Mouse (Mus musculus) heart, embryonic 10.5 days (tissue): ENCODE data around the gene Rho. TPM values are rescaled to one million over a fixed set of nuclear protein-coding genes. Genes with fewer than 3 reads are reported as not detected.
A peak's percentile ranks its signal among the peaks of the same experiment; 100 is the strongest.

ENCODE experiments used
- DNase-seq: peaks from one replicate; pipeline ENCODE4 v3.0.0-alpha.2; 2017; ENCODE audit warnings: low spot score
- H3K27ac ChIP-seq: fragments of 300-500 bp; sonication (generic); 2 replicates; pipeline ENCODE4 v1.5.1; 2016; ENCODE audit warnings: mild to moderate bottlenecking
- H3K27me3 ChIP-seq: fragments of 300-500 bp; sonication (generic); 2 replicates; pipeline ENCODE4 v1.6.1; 2016; ENCODE audit warnings: mild to moderate bottlenecking; ENCODE audit not compliant: poor library complexity, insufficient read depth, severe bottlenecking
- H3K36me3 ChIP-seq: fragments of 300-500 bp; sonication (generic); 2 replicates; pipeline ENCODE4 v1.6.1; 2016; ENCODE audit warnings: mild to moderate bottlenecking, moderate library complexity
- H3K4me1 ChIP-seq: fragments of 300-500 bp; sonication (generic); 2 replicates; pipeline ENCODE4 v1.6.1; 2016; ENCODE audit warnings: mild to moderate bottlenecking
- H3K4me3 ChIP-seq: fragments of 300-500 bp; sonication (generic); 2 replicates; pipeline ENCODE4 v1.5.1; 2016; ENCODE audit warnings: mild to moderate bottlenecking, moderate library complexity
- H3K9me3 ChIP-seq: fragments of 300-500 bp; sonication (generic); 2 replicates; pipeline ENCODE4 v1.6.1; 2016; ENCODE audit warnings: mild to moderate bottlenecking, moderate library complexity
- WGBS: fragments of 180-500 bp; shearing (Covaris S2); methylation state at CpG from one replicate; pipeline ENCODE4 v1.1.7; 2016; 5-methylcytosine and 5-hydroxymethylcytosine counted together
- polyA plus RNA-seq: library from polyadenylated mRNA; unstranded; fragments of >200 nt; fragmentation: Nextera tagmentation; extraction: Ambion mirVana; gene quantifications from 2 replicates; pipeline ENCODE4 v1.2.1, GENCODE M21; 2016

Rho gene
- polyA plus RNA-seq: 0.28 TPM in 1 of 2 replicates, not detected in the other

DNA sequence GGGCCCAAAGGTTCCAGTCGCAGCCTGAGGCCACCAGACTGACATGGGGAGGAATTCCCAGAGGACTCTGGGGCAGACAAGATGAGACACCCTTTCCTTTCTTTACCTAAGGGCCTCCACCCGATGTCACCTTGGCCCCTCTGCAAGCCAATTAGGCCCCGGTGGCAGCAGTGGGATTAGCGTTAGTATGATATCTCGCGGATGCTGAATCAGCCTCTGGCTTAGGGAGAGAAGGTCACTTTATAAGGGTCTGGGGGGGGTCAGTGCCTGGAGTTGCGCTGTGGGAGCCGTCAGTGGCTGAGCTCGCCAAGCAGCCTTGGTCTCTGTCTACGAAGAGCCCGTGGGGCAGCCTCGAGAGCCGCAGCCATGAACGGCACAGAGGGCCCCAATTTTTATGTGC, at the start of gene Rho:
Gene Rho (plus strand): TSS at position 110 of the 400 bp plus-strand sequence.
- peak within 1 kb of the TSS; percentile 47 for H3K27ac ChIP-seq

DNA sequence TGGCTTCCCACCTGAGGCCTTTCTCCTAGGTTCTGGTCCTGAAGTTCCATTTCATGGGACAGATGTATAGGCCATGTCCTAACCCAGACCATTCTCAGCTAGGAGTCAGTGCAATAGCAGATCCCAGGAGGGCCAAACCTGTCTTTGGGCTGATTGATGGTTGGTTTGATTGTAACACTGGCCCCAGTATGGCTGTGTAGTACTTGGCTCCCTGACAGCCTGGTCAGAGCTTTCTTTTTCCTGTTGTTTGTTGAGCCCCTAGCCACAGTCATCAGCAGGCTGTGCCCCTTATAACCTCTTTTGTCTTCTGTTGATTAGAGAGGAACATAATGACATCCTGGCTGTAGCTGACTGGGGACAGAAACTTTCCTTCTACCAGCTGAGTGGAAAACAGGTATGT, 47.5 kb upstream of the Rho start:
- 0 out of 2 replicates have a peak overlapping the region, but pooled peaks have one; percentile 6 for H3K27ac ChIP-seq
- no peak for DNase-seq
- peaks cover 43% of the 10 kb centered on the region for H3K36me3 ChIP-seq
- no peaks in the 10 kb centered on the region for H3K27me3 ChIP-seq
- H3K4me1 ChIP-seq: peaks cover 14% of the 10 kb centered on the region; the same call in 1 of the 2 replicates
- no peak overlapping the region for H3K4me3 ChIP-seq
- no peaks in the 10 kb centered on the region for H3K9me3 ChIP-seq

More for the DNA sequence above, at the start of gene Rho:
- no peak for DNase-seq
- Histone ChIP-seq H3K27me3 (peaks cover 4% of the 10 kb centered on the region; the same call in 1 of the 2 replicates), H3K4me3 (no peak within 1 kb of the TSS), H3K9me3 (no peaks in the 10 kb centered on the region), H3K36me3 (no peaks in the 10 kb centered on the region), H3K4me1 (peaks cover 66% of the 10 kb centered on the region)
- 83% methylated on average over 14 of the region's 14 CpGs for WGBS

DNA sequence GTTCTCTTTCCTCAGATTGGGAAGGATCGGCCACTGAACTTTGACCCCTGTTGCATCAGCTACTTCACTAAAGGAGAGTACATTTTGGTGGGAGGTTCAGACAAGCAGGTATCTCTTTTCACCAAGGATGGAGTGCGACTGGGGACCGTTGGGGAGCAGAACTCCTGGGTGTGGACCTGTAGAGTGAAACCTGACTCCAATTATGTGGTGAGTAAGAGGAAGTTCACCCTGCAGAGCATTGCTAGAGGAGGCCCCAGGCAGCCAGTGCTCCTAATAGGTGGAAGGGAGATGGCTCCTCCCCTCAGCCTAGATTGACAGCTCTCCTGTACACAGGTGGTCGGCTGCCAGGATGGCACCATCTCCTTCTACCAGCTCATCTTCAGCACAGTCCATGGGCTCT, 44.7 kb upstream of the Rho start:
- no peak overlapping the region for H3K27ac ChIP-seq
- H3K9me3 ChIP-seq: no peaks in the 10 kb centered on the region
- H3K27me3 ChIP-seq: no peaks in the 10 kb centered on the region
- H3K4me3 ChIP-seq: no peak overlapping the region
- peaks cover 18% of the 10 kb centered on the region for H3K4me1 ChIP-seq
- DNase-seq: no peak
- H3K36me3 ChIP-seq: peaks cover 33% of the 10 kb centered on the region
- WGBS: 61% methylated on average over 4 of the region's 4 CpGs

DNA sequence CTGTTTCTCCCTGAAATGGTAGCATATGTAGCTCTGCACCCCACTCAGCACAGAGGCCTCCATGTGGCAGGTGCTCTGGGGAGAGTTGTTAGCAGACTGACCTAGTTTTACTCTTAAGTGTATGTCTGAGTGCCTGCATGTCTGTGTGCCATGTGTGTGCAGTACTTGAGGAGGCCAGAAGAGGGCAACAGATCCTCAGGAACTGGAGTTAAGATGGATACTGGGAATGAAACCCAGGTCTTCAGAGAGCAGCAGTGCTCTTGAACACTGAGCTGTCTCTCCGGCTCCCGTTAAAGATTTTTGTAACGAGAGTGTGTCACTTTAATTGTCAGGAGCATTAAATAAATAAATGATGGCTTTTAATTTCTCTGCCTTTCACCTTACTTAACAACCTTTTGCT, 43.3 kb upstream of the Rho start:
- H3K27ac ChIP-seq: no peak overlapping the region
- H3K4me1 ChIP-seq: peaks cover 18% of the 10 kb centered on the region
- DNase-seq: no peak
- 92% methylated on average over 3 of the region's 3 CpGs for WGBS
- H3K36me3 ChIP-seq: peaks cover 39% of the 10 kb centered on the region
- H3K27me3 ChIP-seq: no peaks in the 10 kb centered on the region
- no peaks in the 10 kb centered on the region for H3K9me3 ChIP-seq
- no peak overlapping the region for H3K4me3 ChIP-seq

DNA sequence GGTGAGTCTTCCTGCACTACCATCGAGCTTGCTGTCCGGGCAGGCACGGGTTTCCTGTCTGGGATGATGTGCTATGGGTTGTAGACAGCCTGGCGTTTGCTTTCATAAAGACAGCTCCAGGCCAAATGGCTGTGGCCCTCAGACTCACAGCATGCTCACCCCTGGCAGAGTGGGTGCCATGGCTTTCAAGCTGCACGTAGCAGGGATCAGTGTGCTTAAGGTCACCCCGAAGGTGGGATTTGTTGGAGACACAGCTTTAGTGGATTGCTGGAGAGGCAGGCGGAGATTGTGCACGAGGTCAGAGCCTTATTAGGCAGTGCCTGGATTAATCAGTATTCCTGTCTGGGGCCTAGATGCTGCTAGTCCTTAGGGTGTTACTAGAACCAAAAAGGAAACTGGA, 40.9 kb upstream of the Rho start:
- no peak for DNase-seq
- peak overlapping the region; percentile 73 for H3K27ac ChIP-seq
- H3K27me3 ChIP-seq: no peaks in the 10 kb centered on the region
- peaks cover 46% of the 10 kb centered on the region for H3K36me3 ChIP-seq
- 68% methylated on average over 8 of the region's 8 CpGs for WGBS
- peaks cover 18% of the 10 kb centered on the region for H3K4me1 ChIP-seq
- H3K4me3 ChIP-seq: no peak overlapping the region
- no peaks in the 10 kb centered on the region for H3K9me3 ChIP-seq

DNA sequence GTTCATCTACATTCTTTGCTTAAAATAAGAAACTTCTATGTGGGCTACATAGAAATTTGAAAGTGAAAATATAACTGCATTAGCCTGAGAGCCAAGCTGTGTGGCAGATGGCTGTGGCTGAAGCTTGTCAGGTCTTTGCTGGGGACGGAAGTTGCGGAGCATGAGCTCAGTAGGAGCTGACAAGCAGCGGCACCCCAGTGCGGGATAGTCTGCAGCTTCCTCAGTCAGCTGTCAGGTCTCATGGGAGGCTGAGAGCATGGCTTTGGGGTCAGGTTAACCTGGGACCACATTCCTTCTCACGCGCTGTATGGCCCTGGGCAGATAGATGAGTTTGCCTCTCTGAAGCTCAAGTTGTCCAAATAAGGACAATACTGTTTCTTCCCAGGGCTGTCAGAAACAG, 40.5 kb upstream of the Rho start:
- Histone ChIP-seq H3K36me3 (peaks cover 42% of the 10 kb centered on the region), H3K4me1 (peaks cover 18% of the 10 kb centered on the region), H3K27ac (peak overlapping the region; percentile 73), H3K27me3 (no peaks in the 10 kb centered on the region), H3K9me3 (no peaks in the 10 kb centered on the region), H3K4me3 (no peak overlapping the region)
- 51% methylated on average over 6 of the region's 6 CpGs for WGBS
- no peak for DNase-seq

DNA sequence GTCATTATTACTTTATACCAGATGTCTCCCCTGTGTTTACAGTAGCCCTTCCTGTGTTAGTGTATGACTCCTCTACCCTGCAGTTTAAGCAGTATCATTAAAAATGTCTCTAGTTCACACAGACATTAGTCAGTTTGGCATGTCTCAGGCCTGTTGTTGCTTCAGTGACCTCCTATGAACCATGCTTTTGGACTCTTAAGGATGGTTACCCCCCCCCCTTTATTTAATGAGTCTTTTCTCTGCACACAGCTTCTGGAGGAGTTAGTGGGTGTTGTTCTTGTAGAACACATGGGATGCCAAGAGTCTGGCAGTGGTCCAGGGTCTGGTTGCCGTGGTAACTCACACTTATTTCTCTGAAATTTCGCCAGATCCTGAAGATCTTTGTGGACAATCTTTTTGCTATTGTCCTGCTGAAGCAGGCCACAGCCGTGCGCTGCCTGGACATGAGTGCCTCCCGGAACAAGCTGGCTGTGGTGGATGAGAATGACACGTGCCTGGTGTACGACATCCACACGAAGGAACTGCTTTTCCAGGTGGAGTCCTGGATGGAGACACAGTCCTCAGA, 40.0 kb upstream of the Rho start:
- 77% methylated on average over 8 of the region's 8 CpGs for WGBS
- Histone ChIP-seq H3K36me3 (peaks cover 40% of the 10 kb centered on the region), H3K27me3 (no peaks in the 10 kb centered on the region), H3K27ac (peak overlapping the region; percentile 73; the same call in 1 of the 2 replicates), H3K4me3 (no peak overlapping the region), H3K9me3 (no peaks in the 10 kb centered on the region), H3K4me1 (peaks cover 20% of the 10 kb centered on the region)
- DNase-seq: no peak

DNA sequence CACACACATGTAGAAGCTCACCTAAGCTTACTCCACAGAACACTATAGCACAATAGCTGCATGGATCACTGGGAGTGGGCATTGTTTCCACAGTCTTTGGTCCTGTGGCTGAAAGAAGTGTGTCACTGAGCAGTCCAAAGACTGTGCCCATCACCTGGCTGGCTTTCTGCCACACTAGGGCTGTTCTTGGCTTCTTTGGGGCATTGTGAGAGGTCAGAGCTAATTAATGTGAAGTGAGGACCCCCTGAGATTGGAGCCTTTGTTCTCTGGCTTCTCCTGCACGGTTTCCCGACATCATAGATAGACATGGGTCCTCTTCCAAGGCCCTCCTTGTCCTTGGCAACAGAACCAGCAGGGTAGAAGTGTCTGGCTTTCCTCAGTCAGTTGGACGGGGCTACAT, 39.2 kb upstream of the Rho start:
- Histone ChIP-seq H3K4me1 (peaks cover 28% of the 10 kb centered on the region), H3K9me3 (no peaks in the 10 kb centered on the region), H3K4me3 (no peak overlapping the region), H3K36me3 (peaks cover 32% of the 10 kb centered on the region), H3K27me3 (no peaks in the 10 kb centered on the region), H3K27ac (no peak overlapping the region; the same call in 1 of the 2 replicates)
- WGBS: 70% methylated on average over 3 of the region's 3 CpGs
- DNase-seq: no peak

DNA sequence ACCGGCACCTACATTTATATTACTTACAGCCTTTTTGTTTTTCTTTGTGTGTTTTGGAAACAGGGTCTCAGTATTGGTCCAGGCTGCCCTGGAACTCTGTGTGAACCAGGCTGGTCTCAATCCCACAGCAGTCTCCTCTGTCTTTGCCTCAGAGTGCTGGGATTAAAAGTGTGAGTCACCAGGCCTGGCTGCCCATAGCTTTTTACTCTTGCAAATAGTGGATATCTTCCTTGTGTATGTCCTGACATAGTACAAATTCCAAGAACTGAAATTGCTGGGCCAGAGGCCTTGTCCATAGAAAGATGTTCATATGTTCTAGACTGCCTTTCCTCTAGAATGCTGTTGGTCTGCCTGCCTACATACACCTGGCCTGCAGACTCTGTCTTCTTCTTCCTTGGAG, 35.2 kb upstream of the Rho start:
- WGBS: 84% methylated on average over 1 of the region's 1 CpGs
- no peak overlapping the region for H3K27ac ChIP-seq
- peaks cover 42% of the 10 kb centered on the region for H3K4me1 ChIP-seq
- no peak overlapping the region for H3K4me3 ChIP-seq
- no peaks in the 10 kb centered on the region for H3K9me3 ChIP-seq
- H3K36me3 ChIP-seq: peaks cover 22% of the 10 kb centered on the region
- no peaks in the 10 kb centered on the region for H3K27me3 ChIP-seq
- no peak for DNase-seq

DNA sequence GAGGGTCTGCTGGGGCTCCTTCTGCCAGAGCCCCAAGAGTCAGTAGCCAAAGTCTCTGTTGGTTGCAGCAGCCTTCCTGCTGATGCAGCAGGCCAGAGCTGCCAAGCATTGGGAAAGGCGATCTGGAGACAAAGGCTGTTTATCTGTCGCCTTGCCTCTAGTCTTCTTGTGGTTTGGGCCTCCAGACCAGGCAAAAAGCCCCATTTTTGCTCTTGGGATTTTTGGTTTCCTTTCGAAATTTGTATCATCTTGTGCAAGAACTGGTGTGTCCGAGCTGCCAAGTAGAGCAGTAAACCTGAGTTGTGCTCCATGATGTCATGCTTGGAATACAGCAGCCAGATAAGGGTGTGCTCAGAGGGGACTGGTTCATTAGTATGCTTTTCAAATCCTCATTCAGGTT, 34.4 kb upstream of the Rho start:
- Histone ChIP-seq H3K4me3 (no peak overlapping the region), H3K9me3 (no peaks in the 10 kb centered on the region), H3K27me3 (no peaks in the 10 kb centered on the region), H3K4me1 (peaks cover 46% of the 10 kb centered on the region), H3K27ac (peak overlapping the region; percentile 9), H3K36me3 (peaks cover 22% of the 10 kb centered on the region)
- DNase-seq: no peak
- 55% methylated on average over 4 of the region's 4 CpGs for WGBS

DNA sequence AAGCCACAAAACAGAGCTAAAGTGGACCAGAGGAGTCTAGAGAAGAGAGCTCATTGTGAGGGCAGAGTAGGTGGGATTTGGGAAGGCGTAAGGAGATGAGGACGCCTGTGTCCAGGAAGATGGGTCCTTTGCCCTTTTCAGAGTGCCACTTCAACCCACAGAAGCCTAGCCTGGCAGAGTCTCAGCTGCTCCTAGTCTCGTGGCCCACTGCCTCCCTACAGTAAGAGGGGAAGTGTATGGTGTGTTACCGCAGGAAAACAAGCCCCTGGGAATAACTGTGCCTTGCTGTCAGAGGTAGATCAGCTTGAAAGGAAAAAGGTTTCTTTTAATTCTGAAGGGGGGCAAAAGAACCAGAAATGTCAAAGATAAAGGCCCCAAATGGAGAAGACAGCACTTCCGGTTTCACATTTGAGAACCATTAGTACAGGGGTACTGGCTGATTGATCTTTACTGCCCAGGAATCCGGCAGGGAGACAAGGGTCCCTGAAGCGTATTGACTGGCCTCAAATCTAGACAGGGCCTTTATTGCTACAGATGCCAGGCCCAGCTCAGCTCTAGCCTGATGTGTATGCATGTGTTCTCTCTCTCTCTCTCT, 33.5 kb upstream of the Rho start:
- H3K36me3 ChIP-seq: peaks cover 18% of the 10 kb centered on the region; the same call in 1 of the 2 replicates
- peaks cover 47% of the 10 kb centered on the region for H3K4me1 ChIP-seq
- H3K4me3 ChIP-seq: no peak overlapping the region
- 75% methylated on average over 7 of the region's 7 CpGs for WGBS
- DNase-seq: no peak
- H3K9me3 ChIP-seq: no peaks in the 10 kb centered on the region
- H3K27me3 ChIP-seq: no peaks in the 10 kb centered on the region
- peak overlapping the region; percentile 52; the same call in 1 of the 2 replicates for H3K27ac ChIP-seq

DNA sequence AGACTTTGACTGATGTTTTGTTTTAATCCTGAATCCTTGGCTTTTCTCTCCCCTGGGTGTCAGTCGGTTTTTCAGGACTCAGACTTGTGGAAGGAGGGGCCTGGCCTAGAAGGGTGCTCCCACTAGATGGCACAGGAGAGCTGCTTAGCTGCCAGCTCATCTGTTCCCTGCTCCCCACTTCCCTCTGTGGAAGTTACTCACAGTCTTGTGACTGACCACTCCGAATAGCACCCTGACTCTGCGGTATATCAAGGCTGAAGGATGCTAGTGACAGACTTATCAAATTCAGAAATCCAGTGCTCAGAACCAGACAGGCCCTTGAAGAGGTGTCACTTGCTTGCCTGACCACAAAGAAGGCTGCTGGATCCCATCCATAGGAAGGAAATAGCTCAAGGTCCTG, 30.5 kb upstream of the Rho start:
- H3K27me3 ChIP-seq: no peaks in the 10 kb centered on the region

DNA sequence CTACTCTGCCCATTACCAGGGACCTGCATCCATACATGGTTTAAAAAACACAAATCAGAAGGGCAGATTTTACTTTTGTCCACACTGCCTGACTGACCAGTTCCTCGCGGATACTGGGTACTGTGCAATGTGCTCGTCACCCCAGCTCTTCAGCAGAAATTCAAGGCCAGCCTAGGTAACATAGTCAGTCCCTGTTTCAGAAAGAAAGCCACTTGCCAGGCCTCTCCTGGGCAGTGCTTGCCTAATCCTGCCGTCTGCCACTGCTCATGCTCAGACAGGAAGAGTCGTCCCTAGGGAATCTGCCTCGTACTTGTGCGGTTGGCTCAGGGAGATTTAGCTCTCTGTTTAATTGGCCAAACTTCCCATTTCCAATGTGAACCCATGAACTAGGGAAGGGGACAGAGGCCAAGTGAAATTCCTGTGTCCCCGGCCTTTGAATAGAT, 30.0 kb upstream of the Rho start:
- 70% methylated on average over 8 of the region's 8 CpGs for WGBS
- Histone ChIP-seq H3K4me3 (no peak overlapping the region), H3K27ac (peak overlapping the region; percentile 14; the same call in 1 of the 2 replicates), H3K9me3 (no peaks in the 10 kb centered on the region), H3K4me1 (peaks cover 53% of the 10 kb centered on the region), H3K27me3 (no peaks in the 10 kb centered on the region), H3K36me3 (peaks cover 9% of the 10 kb centered on the region; the same call in 1 of the 2 replicates)
- DNase-seq: no peak

More for the DNA sequence above, 30.5 kb upstream of the Rho start:
- Histone ChIP-seq H3K36me3 (peaks cover 7% of the 10 kb centered on the region; the same call in 1 of the 2 replicates), H3K9me3 (no peaks in the 10 kb centered on the region), H3K27ac (peak overlapping the region; percentile 14; the same call in 1 of the 2 replicates), H3K4me1 (peaks cover 53% of the 10 kb centered on the region), H3K4me3 (no peak overlapping the region)
- DNase-seq: no peak
- 7% methylated on average over 3 of the region's 3 CpGs for WGBS
